Mouse (Mus musculus): ENCODE results near the gene Slc6a5. TPM values are rescaled to one million over a fixed set of nuclear protein-coding genes. Genes with fewer than 3 reads are reported as not detected.

Gene Slc6a5
- polyA plus RNA-seq, 1 experiment from 2014 or later, result not detected

DNA sequence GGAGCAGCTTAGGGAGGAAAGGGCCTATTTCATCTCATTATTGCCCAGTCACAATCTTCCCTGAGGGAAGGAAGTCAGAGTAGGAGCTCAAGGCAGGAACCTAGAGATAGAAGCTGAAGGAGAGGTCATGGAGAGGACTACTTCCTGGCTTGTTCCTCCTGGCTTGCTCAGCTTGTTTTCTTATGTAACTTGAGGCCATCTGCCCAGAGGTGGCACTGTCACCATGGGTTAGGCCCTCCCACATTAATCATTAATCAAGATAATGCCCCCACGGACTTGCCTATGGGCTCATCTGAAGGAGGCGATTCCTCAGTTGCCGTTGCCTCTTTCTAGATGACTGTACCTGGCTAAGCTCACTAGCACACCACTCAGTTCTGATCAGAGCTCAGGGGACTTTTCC, 47.2 kb downstream of the Slc6a5 start:
- no peak overlapping the region for H3K4me2 ChIP-seq (replicated peaks; ENCODE audit: low read depth, low read length)
- no peak overlapping the region for H3K27ac ChIP-seq (ENCODE audit: low read length)
- no peaks in the 10 kb centered on the region for H3K4me1 ChIP-seq (ENCODE audit: insufficient read depth, low read depth, low read length)
- no peak for DNase-seq (ENCODE audit: low spot score)
- WGBS, result 38% methylated on average over 3 of the region's 3 CpGs
- no peaks in the 10 kb centered on the region for H3K9me3 ChIP-seq (ENCODE audit: low read length)
- no peak overlapping the region for H3K4me3 ChIP-seq (ENCODE audit: low read depth, low read length)
- H3K27me3 ChIP-seq (replicated peaks; ENCODE audit: insufficient read depth, low read length), result no peaks in the 10 kb centered on the region
- no peak overlapping the region for H3K9ac ChIP-seq (replicated peaks; ENCODE audit: low read depth)
- no peaks in the 10 kb centered on the region for H3K36me3 ChIP-seq (ENCODE audit: insufficient read depth, low read length)
- TF ChIP-seq CTCF (IDR thresholded peaks at IDR 0.05), result no peak
- no peak for TF ChIP-seq EP300 (IDR thresholded peaks at IDR 0.05)
- no peak for ATAC-seq

DNA sequence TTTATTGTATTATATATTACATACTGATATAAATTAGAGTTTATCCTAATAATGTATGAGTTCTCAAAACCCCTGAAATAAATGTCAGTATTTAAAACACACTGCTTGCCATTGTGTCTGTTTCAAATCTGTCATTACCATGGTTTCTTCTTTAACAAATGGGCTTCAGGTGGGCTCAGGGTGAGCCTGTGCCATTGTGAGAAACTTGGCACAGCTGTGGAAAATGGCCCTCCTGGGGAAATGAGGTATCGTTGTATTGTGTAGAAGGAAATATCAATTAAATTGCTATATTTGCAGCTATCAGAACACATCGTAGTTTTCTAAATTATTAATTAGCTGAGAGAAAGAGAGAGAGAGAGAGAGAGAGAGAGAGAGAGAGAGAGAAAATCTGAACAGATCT, 53.8 kb downstream of the Slc6a5 start:
- Histone ChIP-seq H3K9me3 (ENCODE audit: low read length) (no peaks in the 10 kb centered on the region), H3K36me3 (ENCODE audit: insufficient read depth, low read length) (no peaks in the 10 kb centered on the region), H3K4me3 (ENCODE audit: low read depth, low read length) (no peak overlapping the region), H3K4me1 (ENCODE audit: insufficient read depth, low read depth, low read length) (no peaks in the 10 kb centered on the region), H3K27me3 (replicated peaks; ENCODE audit: insufficient read depth, low read length) (no peaks in the 10 kb centered on the region), H3K9ac (replicated peaks; ENCODE audit: low read depth) (no peak overlapping the region), H3K27ac (ENCODE audit: low read length) (no peak overlapping the region), H3K4me2 (replicated peaks; ENCODE audit: low read depth, low read length) (no peak overlapping the region)
- DNase-seq (ENCODE audit: low spot score), result no peak
- no peak for ATAC-seq
- TF ChIP-seq EP300 (IDR thresholded peaks at IDR 0.05), result no peak
- TF ChIP-seq CTCF (IDR thresholded peaks at IDR 0.05), result no peak
- WGBS, result 69% methylated on average over 2 of the region's 2 CpGs

DNA sequence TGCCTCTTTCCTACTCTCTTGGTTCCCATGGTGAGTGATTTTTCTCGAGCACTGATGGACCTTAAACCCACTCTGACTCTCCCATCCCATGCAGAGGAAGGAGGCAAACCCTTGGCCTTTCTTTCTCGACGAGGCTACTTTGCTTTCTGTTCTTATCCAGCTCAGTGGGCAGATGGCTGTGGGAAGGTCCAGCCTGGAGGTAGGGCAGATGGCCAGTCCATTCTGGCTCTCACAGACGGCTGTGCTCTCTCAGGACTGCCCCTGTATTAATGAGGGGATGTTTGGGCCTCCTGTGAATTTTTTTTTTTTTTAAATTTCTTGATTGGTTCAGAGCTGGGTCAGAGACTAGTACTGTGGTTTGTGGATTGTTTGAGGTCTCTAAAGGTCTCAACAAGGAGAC, 59.6 kb downstream of the Slc6a5 start:
- WGBS, result 35% methylated on average over 4 of the region's 4 CpGs
- DNase-seq (ENCODE audit: low spot score), result no peak
- no peaks in the 10 kb centered on the region for H3K9me3 ChIP-seq (ENCODE audit: low read length)
- H3K4me1 ChIP-seq (ENCODE audit: insufficient read depth, low read depth, low read length), result no peaks in the 10 kb centered on the region
- no peak overlapping the region for H3K9ac ChIP-seq (replicated peaks; ENCODE audit: low read depth)
- no peak overlapping the region for H3K27ac ChIP-seq (ENCODE audit: low read length)
- H3K36me3 ChIP-seq (ENCODE audit: insufficient read depth, low read length), result no peaks in the 10 kb centered on the region
- H3K4me2 ChIP-seq (replicated peaks; ENCODE audit: low read depth, low read length), result no peak overlapping the region
- H3K4me3 ChIP-seq (ENCODE audit: low read depth, low read length), result no peak overlapping the region
- no peak for ATAC-seq
- H3K27me3 ChIP-seq (replicated peaks; ENCODE audit: insufficient read depth, low read length), result 0 out of 2 replicates have a peak, but pooled peaks cover 11% of the 10 kb centered on the region
- TF ChIP-seq CTCF (IDR thresholded peaks at IDR 0.05) (no peak), EP300 (IDR thresholded peaks at IDR 0.05) (no peak)

DNA sequence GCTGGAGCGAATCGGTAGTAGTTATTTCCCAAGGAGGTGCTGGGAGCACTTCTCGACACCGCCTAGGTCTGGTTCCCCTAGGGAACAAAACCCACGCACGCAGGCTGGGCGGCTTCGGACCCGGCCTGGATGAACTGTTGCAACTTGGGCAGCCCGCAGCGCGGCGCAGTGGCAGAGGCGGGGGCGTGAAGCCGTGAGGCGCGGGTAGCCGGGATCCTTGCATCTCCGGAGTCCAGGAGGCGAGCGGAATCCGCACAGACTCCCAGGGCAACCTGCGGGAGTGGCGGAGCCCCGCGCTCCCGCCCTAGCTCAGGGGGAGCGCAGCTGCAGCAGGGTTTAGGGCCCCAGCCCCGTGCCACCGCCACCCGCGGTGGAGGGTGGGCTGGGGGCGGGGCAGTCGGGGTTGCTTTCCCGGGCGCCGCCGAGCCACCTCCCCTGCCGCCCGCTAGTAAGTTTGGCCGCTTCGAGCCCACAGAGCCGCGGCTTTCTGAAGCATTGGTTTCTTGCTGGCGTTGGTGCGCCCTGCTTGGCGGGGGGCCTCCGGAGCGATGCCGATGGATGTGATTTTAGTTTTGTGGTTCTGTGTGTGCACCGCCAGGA, 65.0 kb downstream of the Slc6a5 start, which contains the start of gene Nell1:
TSS of gene Nell1 (plus strand) at position 24 of the 600 bp plus-strand sequence.
- no peak for DNase-seq (ENCODE audit: low spot score)
- ATAC-seq, result no peak
- under 1% methylated on average over 43 of the region's 52 CpGs for WGBS

DNA sequence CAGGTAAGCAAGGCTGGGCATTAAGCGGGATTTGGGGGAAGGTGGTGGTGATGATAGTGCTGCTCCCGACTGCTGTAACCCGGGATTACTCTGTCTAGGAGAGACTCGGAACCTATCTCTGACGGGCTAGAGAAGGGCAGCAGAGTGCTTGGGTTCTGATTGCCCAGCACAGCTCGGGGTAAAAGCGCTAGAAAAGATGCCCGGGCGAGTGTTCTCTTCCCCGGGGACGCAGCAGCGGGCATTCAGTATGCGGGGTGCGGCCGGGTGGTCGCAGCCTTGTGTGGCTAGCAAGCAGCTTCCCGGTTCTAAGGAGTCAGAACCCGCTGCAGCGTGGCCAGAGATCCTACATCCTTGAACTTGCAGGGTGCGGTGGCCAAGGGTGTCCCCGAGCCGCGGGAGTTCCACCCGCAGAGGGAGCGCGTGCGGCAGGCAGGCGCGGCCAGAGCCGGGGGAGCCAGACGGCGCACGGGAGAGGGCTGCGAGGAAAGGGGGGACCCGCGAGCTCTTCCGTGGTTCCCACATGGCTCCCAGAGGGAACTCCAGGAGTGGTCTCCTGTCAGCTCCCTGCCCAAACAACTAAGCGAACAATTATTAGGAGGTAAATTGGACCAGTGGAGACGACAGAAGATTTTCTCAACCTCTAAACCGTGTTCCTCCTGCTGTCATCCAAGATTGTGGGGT, 65.6 kb downstream of the Slc6a5 start:
- ATAC-seq, result no peak; the same call in 1 of the 2 replicates
- H3K9ac ChIP-seq (replicated peaks; ENCODE audit: low read depth), result no peak overlapping the region

More for the DNA sequence above, 65.0 kb downstream of the Slc6a5 start, which contains the start of gene Nell1:
- Histone ChIP-seq H3K36me3 (ENCODE audit: insufficient read depth, low read length) (no peaks in the 10 kb centered on the region), H3K4me1 (ENCODE audit: insufficient read depth, low read depth, low read length) (no peaks in the 10 kb centered on the region), H3K9me3 (ENCODE audit: low read length) (no peaks in the 10 kb centered on the region), H3K4me3 (ENCODE audit: low read depth, low read length) (peak within 1 kb of the TSS; percentile 39), H3K27ac (ENCODE audit: low read length) (no peak within 1 kb of the TSS), H3K27me3 (replicated peaks; ENCODE audit: insufficient read depth, low read length) (peaks cover 23% of the 10 kb centered on the region; the same call in 1 of the 2 replicates), H3K9ac (replicated peaks; ENCODE audit: low read depth) (no peak within 1 kb of the TSS), H3K4me2 (replicated peaks; ENCODE audit: low read depth, low read length) (peak within 1 kb of the TSS; percentile 72)
- TF ChIP-seq EP300 (IDR thresholded peaks at IDR 0.05) (no peak), CTCF (IDR thresholded peaks at IDR 0.05) (no peak)

DNA sequence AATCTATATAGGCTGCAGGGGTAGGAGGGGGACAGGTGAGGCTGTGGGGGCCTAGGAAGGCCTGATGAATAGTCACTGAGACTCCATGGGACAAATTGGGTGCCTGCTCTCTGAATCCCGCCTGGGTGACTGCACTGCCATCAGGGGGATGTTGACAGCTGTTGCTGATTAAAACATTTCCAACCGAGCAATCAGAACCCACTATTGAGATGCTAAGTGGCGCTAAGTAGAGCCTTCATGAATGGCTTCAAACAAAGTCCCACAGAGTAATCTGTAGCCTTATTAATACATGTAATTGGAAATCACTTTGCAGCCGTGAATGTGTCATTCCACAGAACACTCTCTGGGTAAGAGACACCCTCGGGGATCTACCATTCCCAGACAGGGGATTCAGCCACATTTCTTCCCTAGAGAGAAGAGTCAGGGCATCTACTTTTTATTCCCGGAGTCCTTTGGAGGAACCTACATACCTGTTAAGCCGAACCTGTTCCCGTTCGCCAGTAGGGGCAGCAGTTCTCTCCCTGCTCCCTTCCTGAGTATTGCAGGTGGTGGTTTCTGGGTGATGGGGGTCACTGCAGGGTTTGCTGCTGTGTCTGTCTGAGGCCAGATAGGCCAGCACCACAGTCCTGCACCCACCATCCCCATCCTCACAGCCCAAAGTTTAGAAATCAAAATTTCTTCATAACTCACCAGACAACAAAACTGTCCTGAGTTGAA, 71.7 kb downstream of the Slc6a5 start:
- Histone ChIP-seq H3K27ac (ENCODE audit: low read length) (no peak overlapping the region), H3K4me2 (replicated peaks; ENCODE audit: low read depth, low read length) (no peak overlapping the region), H3K4me1 (ENCODE audit: insufficient read depth, low read depth, low read length) (no peaks in the 10 kb centered on the region), H3K4me3 (ENCODE audit: low read depth, low read length) (no peak overlapping the region), H3K27me3 (replicated peaks; ENCODE audit: insufficient read depth, low read length) (no peaks in the 10 kb centered on the region), H3K9ac (replicated peaks; ENCODE audit: low read depth) (no peak overlapping the region), H3K9me3 (ENCODE audit: low read length) (no peaks in the 10 kb centered on the region), H3K36me3 (ENCODE audit: insufficient read depth, low read length) (no peaks in the 10 kb centered on the region)
- DNase-seq (ENCODE audit: low spot score), result no peak
- 26% methylated on average over 9 of the region's 9 CpGs for WGBS
- no peak for ATAC-seq
- TF ChIP-seq CTCF (IDR thresholded peaks at IDR 0.05) (peak; percentile 20; the same call in 1 of the 2 replicates), EP300 (IDR thresholded peaks at IDR 0.05) (no peak)

More for the DNA sequence above, 65.6 kb downstream of the Slc6a5 start:
- Histone ChIP-seq H3K4me1 (ENCODE audit: insufficient read depth, low read depth, low read length) (no peaks in the 10 kb centered on the region), H3K9me3 (ENCODE audit: low read length) (no peaks in the 10 kb centered on the region), H3K4me3 (ENCODE audit: low read depth, low read length) (peak overlapping the region; percentile 39), H3K36me3 (ENCODE audit: insufficient read depth, low read length) (no peaks in the 10 kb centered on the region), H3K27ac (ENCODE audit: low read length) (no peak overlapping the region), H3K27me3 (replicated peaks; ENCODE audit: insufficient read depth, low read length) (peaks cover 23% of the 10 kb centered on the region; the same call in 1 of the 2 replicates), H3K4me2 (replicated peaks; ENCODE audit: low read depth, low read length) (peak overlapping the region; percentile 72)
- TF ChIP-seq CTCF (IDR thresholded peaks at IDR 0.05) (peak; percentile 51), EP300 (IDR thresholded peaks at IDR 0.05) (no peak)
- DNase-seq (ENCODE audit: low spot score), result no peak
- under 1% methylated on average over 40 of the region's 40 CpGs for WGBS
